24 mouse cellular contexts compared by ENCODE assay signal in the genomic region with DNA sequence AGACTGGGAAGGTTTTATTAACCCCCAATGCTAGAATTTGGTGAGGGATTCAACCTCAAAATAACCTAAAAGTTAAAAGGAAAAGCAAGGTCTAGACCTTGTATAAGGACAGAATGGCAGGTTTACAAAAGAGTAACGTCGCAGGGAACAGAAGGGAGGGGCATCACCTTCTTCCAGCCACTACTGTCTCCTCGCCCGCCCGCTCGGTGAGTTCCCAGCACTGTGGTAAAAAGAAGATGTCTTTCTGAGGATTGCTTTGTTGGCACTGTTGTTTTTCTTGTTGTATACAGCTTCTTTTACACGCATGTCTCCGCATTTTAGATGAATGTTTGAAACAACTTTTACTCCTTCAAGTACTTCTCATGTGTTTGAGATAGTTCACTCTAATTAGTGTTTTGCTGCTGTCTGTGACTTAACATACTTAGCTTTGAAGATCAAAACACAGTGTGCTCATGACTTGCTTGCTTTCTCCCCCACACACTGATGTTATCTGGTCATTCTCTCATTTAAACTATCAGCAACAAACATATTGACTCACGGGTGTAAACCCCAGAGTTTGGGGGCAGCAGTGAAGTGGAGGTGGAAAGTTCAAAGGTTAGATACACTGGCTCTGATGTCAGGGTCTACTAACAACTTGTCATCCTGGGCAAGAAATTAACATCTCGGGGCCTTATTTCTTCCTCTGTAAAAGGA. TPM values are rescaled to one million over a fixed set of nuclear protein-coding genes. Genes with fewer than 3 reads are reported as not detected.
DNase-seq lines count a peak whose midpoint lies in the region; ATAC-seq and TF ChIP-seq lines count a peak whose summit lies in the region.
"Had no signal": no experiment of that assay in that cellular context is flagged by ENCODE, and none has a peak within 500 bp of the region (broad histone marks: within the 10 kb centered on the region; RNA-seq: fewer than 3 reads in every experiment).

No protein-coding gene starts in this region.

- no peaks in the 10 kb centered on the region for H3K36me3 ChIP-seq in G1E (replicated peaks)
- no peaks in the 10 kb centered on the region for H3K36me3 ChIP-seq in liver, embryonic 12.5 days
- H3K36me3 ChIP-seq in forebrain, postnatal 0 days (ENCODE audit: insufficient read depth), result no peaks in the 10 kb centered on the region
- H3K36me3 ChIP-seq: forebrain, embryonic 10.5 days; heart, embryonic 15.5 days; hindbrain, embryonic 13.5 days; limb, embryonic 12.5 days; midbrain, embryonic 13.5 days; neural tube, embryonic 13.5 days had no signal

- H3K4me2 ChIP-seq in liver, embryonic 12.5 days, result no peak overlapping the region
- no peak overlapping the region for H3K4me2 ChIP-seq in forebrain, postnatal 0 days (ENCODE audit: low read depth)
- H3K4me2 ChIP-seq: heart, embryonic 15.5 days; hindbrain, embryonic 13.5 days; limb, embryonic 12.5 days; midbrain, embryonic 13.5 days; neural tube, embryonic 13.5 days had no signal

- 63% methylated on average over 10 of the region's 10 CpGs for WGBS in liver, embryonic 12.5 days (ENCODE audit: insufficient replicate concordance)
- WGBS in forebrain, postnatal 0 days, result 86% methylated on average over 10 of the region's 10 CpGs

- peak; percentile 76 for ATAC-seq in G1E (ENCODE audit: extremely low read depth, insufficient number of reproducible peaks, low FRiP score, poor library complexity, severe bottlenecking)
- peak; percentile 57 for ATAC-seq in liver, embryonic 12.5 days
- ATAC-seq in megakaryocyte-erythroid progenitor cell, adult 5-6 weeks (replicated peaks; ENCODE audit: low FRiP score, low TSS enrichment, poor library complexity, severe bottlenecking), result peak; percentile 46
- ATAC-seq in forebrain, postnatal 0 days, result no peak
- ATAC-seq: midbrain, embryonic 13.5 days; Patski had no signal

- no peaks in the 10 kb centered on the region for H3K27me3 ChIP-seq in G1E (ENCODE audit: insufficient read depth, low read length)
- H3K27me3 ChIP-seq in liver, embryonic 12.5 days (replicated peaks), result no peaks in the 10 kb centered on the region; the same call in 1 of the 2 replicates
- H3K27me3 ChIP-seq in forebrain, postnatal 0 days (ENCODE audit: insufficient read depth, low read length), result no peaks in the 10 kb centered on the region
- H3K27me3 ChIP-seq: heart, embryonic 15.5 days; limb, embryonic 12.5 days; midbrain, embryonic 13.5 days; neural tube, embryonic 13.5 days; Patski had no signal

- DNase-seq in CD4-positive, CD25-positive, alpha-beta regulatory T cell, adult 2 months (ENCODE audit: low read depth, low spot score), result peak; percentile 61
- peak; percentile 29 for DNase-seq in G1E (ENCODE audit: low spot score)
- no peak for DNase-seq in spleen, adult 18-20 months
- DNase-seq in forebrain, postnatal 0 days, result no peak
- DNase-seq in kidney, adult 9 months, result no peak
- DNase-seq: adrenal gland, adult 8-10 months; cerebellum, adult 18-20 months; cerebellum, postnatal 14 days; gastrocnemius, adult 2 months; heart, postnatal 36 days; kidney, adult 8-10 months; kidney, postnatal 36 days; lung, adult 18-20 months; lung, postnatal 10 days; thymus, adult 18-20 months had no signal

- TF ChIP-seq CTCF in G1E (IDR thresholded peaks at IDR 0.05; ENCODE audit: low read depth, low read length), result no peak
- no peak for TF ChIP-seq CTCF in forebrain, postnatal 0 days (IDR thresholded peaks at IDR 0.05; ENCODE audit: low read depth)

- H3K9ac ChIP-seq in liver, embryonic 12.5 days, result no peak overlapping the region
- H3K9ac ChIP-seq in forebrain, postnatal 0 days, result no peak overlapping the region
- H3K9ac ChIP-seq: heart, embryonic 15.5 days; hindbrain, embryonic 13.5 days; limb, embryonic 12.5 days; midbrain, embryonic 13.5 days; neural tube, embryonic 13.5 days had no signal

- H3K4me3 ChIP-seq in G1E (ENCODE audit: low read depth, low read length), result no peak overlapping the region; the same call in 1 of the 2 replicates
- no peak overlapping the region for H3K4me3 ChIP-seq in liver, embryonic 12.5 days
- no peak overlapping the region for H3K4me3 ChIP-seq in forebrain, postnatal 0 days (ENCODE audit: low read depth, low read length)
- H3K4me3 ChIP-seq: forebrain, embryonic 10.5 days; gastrocnemius, adult 2 months; heart, embryonic 15.5 days; hindbrain, embryonic 13.5 days; limb, embryonic 12.5 days; midbrain, embryonic 13.5 days; neural tube, embryonic 13.5 days had no signal

- no peaks in the 10 kb centered on the region for H3K9me3 ChIP-seq in G1E (replicated peaks)
- no peaks in the 10 kb centered on the region for H3K9me3 ChIP-seq in liver, embryonic 12.5 days (replicated peaks)
- no peaks in the 10 kb centered on the region for H3K9me3 ChIP-seq in forebrain, postnatal 0 days (ENCODE audit: low read length)
- H3K9me3 ChIP-seq: forebrain, embryonic 10.5 days; heart, embryonic 15.5 days; hindbrain, embryonic 13.5 days; limb, embryonic 12.5 days; midbrain, embryonic 13.5 days; neural tube, embryonic 13.5 days had no signal

- no peak overlapping the region for H3K27ac ChIP-seq in liver, embryonic 12.5 days
- H3K27ac ChIP-seq in forebrain, postnatal 0 days (ENCODE audit: low read depth, low read length), result no peak overlapping the region
- H3K27ac ChIP-seq: forebrain, embryonic 10.5 days; gastrocnemius, adult 2 months; heart, embryonic 15.5 days; hindbrain, embryonic 13.5 days; limb, embryonic 12.5 days; midbrain, embryonic 13.5 days; neural tube, embryonic 13.5 days had no signal

- peaks cover 30% of the 10 kb centered on the region for H3K4me1 ChIP-seq in G1E (ENCODE audit: insufficient read depth, low read depth, low read length)
- peaks cover 23% of the 10 kb centered on the region for H3K4me1 ChIP-seq in liver, embryonic 12.5 days
- no peaks in the 10 kb centered on the region for H3K4me1 ChIP-seq in forebrain, postnatal 0 days (ENCODE audit: insufficient read depth)
- H3K4me1 ChIP-seq: hindbrain, embryonic 13.5 days; limb, embryonic 12.5 days had no signal

RNA-seq across cellular contexts. Expression of gene Mrpl1, which starts 7.7 kb away (rescaled TPM):
- total RNA-seq in G1E (2014; fragmentation: Nextera tagmentation), result 42.5 and 46.2 TPM in 2 replicates
- total RNA-seq in G1E (2017), result 41.9 and 50.9 TPM in 2 replicates
- polyA plus RNA-seq in G1E (2012), result 2.6 and 3.1 TPM in 2 replicates
- 22.3 and 23.6 TPM in 2 replicates for polyA plus RNA-seq in liver, embryonic 12.5 days (2016; fragmentation: Nextera tagmentation; extraction: Ambion mirVana)
- total RNA-seq in megakaryocyte-erythroid progenitor cell, adult 5-6 weeks (2014; fragmentation: Nextera tagmentation), result 18.0 and 21.7 TPM in 2 replicates
- 40.4 and 61.1 TPM in 2 replicates for total RNA-seq in megakaryocyte-erythroid progenitor cell, adult 5-6 weeks (2017)
- 14.8 and 21.8 TPM in 2 replicates for total RNA-seq in forebrain, postnatal 0 days (2014; rRNA removed)
- 10.9 and 11.8 TPM in 2 replicates for polyA plus RNA-seq in forebrain, postnatal 0 days (2015; fragmentation: Nextera tagmentation; extraction: Ambion mirVana)

RNA-seq across cellular contexts. Expression of gene Cnot6l, which starts 37.6 kb away (rescaled TPM):
- total RNA-seq in G1E (2014; fragmentation: Nextera tagmentation), result 190 and 198 TPM in 2 replicates
- total RNA-seq in G1E (2017), result 111 and 141 TPM in 2 replicates
- polyA plus RNA-seq in G1E (2012), result 6.0 and 6.8 TPM in 2 replicates
- polyA plus RNA-seq in liver, embryonic 12.5 days (2016; fragmentation: Nextera tagmentation; extraction: Ambion mirVana), result 9.1 and 12.1 TPM in 2 replicates
- 53.5 and 58.6 TPM in 2 replicates for total RNA-seq in megakaryocyte-erythroid progenitor cell, adult 5-6 weeks (2014; fragmentation: Nextera tagmentation)
- total RNA-seq in megakaryocyte-erythroid progenitor cell, adult 5-6 weeks (2017), result 37.7 and 59.4 TPM in 2 replicates
- total RNA-seq in forebrain, postnatal 0 days (2014; rRNA removed), result 22.6 and 24.0 TPM in 2 replicates
- polyA plus RNA-seq in forebrain, postnatal 0 days (2015; fragmentation: Nextera tagmentation; extraction: Ambion mirVana), result 8.3 and 16.2 TPM in 2 replicates

Comparison
In these comparisons a context has a peak if more than half of its experiments do, and no peak if none do; other contexts are left out.
1. DNase-seq: peak in CD4-positive, CD25-positive, alpha-beta regulatory T cell, adult 2 months (single experiment) and G1E (single experiment); none in spleen, adult 18-20 months (0 of 2), forebrain, postnatal 0 days (single experiment) and kidney, adult 9 months (single experiment).